7 mouse cellular contexts compared by ENCODE assay signal in the genomic region with DNA sequence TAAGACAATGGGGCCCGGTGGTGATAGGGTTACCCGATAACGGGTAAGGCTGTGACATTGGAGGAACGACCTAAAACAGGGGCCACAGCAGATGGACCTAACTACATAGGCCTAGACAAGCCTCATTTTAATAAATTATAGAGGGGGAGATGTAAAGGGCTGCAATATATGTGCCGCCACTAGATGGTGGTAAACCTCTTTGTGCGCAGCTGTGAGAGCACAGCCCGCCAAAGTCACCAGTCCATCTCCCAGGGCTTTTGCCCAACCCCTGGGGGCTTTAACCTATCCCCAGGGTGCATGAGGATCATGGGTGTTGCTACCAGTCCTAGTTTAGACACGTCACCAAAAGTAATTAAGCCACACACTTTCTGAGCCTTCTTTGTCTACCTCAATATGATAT. TPM values are rescaled to one million over a fixed set of nuclear protein-coding genes. Genes with fewer than 3 reads are reported as not detected.
DNase-seq lines count a peak whose midpoint lies in the region; TF ChIP-seq lines count a peak whose summit lies in the region.
"Not testable (repeated sequence)": the region's sequence is repeated elsewhere in the genome, so short reads cannot be mapped to it uniquely, and the experiment has no call there.

No protein-coding gene starts in this region.

- H3K27ac ChIP-seq in left cerebral cortex, adult 2 months = not testable (repeated sequence)

- peak; percentile 63 for TF ChIP-seq CTCF in left cerebral cortex, adult 2 months (IDR thresholded peaks at IDR 0.05)

- intact Hi-C loops in left cerebral cortex, adult 2 months (cut with DNase I) = loop anchor here (2.0 kb wide), 1 partner anchor 52 kb away; no protein-coding TSS in a partner anchor

- DNase-seq in WW6 (ENCODE audit: low read depth, low spot score) = peak; percentile 20
- peak; percentile 81 for DNase-seq in embryo, embryonic 10.5 days (ENCODE audit: low spot score)
- peak; percentile 12 to 14 for DNase-seq in gastrocnemius, postnatal 4 days (ENCODE audit: low spot score in 2 of 2)
- DNase-seq in kidney, adult 18-20 months = peak; percentile 33
- peak; percentile 14 to 28 for DNase-seq in left cerebral cortex, adult 2 months (ENCODE audit: extremely low spot score in 1 of 2, low spot score in 2 of 2)
- DNase-seq in lung, postnatal 25 days (ENCODE audit: low spot score) = peak; percentile 2
- peak; percentile 31 for DNase-seq in right cerebral cortex, postnatal 14 days

- H3K4me3 ChIP-seq in left cerebral cortex, adult 2 months = not testable (repeated sequence)

RNA-seq across cellular contexts. Expression of a gene that starts 7.8 kb away (rescaled TPM):
- under 1 TPM; 0.12 to 0.44 TPM for total RNA-seq in gastrocnemius, postnatal 4 days (2021)
- total RNA-seq in left cerebral cortex, adult 2 months (2021) = under 1 TPM in 1 of 2 experiments, not detected in 1; 0.21 TPM

RNA-seq across cellular contexts. Expression of a gene that starts 9.6 kb away (rescaled TPM):
- total RNA-seq in gastrocnemius, postnatal 4 days (2021) = not detected
- not detected for total RNA-seq in left cerebral cortex, adult 2 months (2021)

RNA-seq across cellular contexts. Expression of a gene that starts 23.9 kb away (rescaled TPM):
- total RNA-seq in gastrocnemius, postnatal 4 days (2021) = not detected
- not detected for total RNA-seq in left cerebral cortex, adult 2 months (2021)

RNA-seq across cellular contexts. Expression of a gene that starts 57.7 kb away (rescaled TPM):
- not detected for total RNA-seq in gastrocnemius, postnatal 4 days (2021)
- total RNA-seq in left cerebral cortex, adult 2 months (2021) = not detected

Comparison
In these comparisons a context has a peak if more than half of its experiments do, and no peak if none do; other contexts are left out.
1. DNase-seq: peak in every context shown above with its lines; median percentile 81 in embryo, embryonic 10.5 days; 33 in kidney, adult 18-20 months; 31 in right cerebral cortex, postnatal 14 days; 21 in left cerebral cortex, adult 2 months; 20 in WW6; 13 in gastrocnemius, postnatal 4 days; 2 in lung, postnatal 25 days.